Mouse (Mus musculus) olfactory bulb, adult 2 months (tissue): ENCODE data around the gene Agpat1.

ENCODE experiments used
- CTCF ChIP-seq: fragments of 200-500 bp; IDR thresholded peaks from 2 replicates; pipeline ENCODE4 v1.5.1; 2012; ENCODE audit warnings: low read depth, mild to moderate bottlenecking, low read length, moderate library complexity; ENCODE audit not compliant: insufficient read depth
- POLR2A ChIP-seq: fragments of 200-500 bp; IDR thresholded peaks from 2 replicates; pipeline ENCODE4 v1.6.1; 2012; ENCODE audit warnings: mild to moderate bottlenecking, low read depth, low read length, moderate library complexity; ENCODE audit not compliant: insufficient read depth

DNA sequence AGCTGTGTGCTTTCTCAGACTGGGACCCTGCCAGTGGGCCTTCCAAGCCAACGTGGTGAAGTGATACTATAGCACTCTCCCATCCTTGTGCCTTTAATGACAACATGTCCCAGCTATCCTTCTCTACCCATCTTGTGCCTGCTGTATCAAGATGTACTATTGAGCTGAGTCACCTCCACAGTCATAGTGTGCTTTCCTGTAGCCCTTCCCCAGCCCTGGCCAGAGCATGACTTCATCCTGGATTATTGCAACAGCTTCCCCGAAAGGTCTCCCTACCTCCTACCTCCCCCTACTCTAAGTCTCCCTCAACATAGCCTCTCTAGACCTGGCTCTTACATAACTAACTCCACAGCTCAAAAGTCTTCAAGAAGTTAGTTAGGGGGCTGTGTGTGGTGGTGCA, 31.6 kb downstream of the Agpat1 start:
- no peak for TF ChIP-seq POLR2A
- TF ChIP-seq CTCF, result no peak
